Mouse (Mus musculus) brain, embryonic 14.5 days (tissue): ENCODE data around the gene Tesc.

Source experiments
- CTCF ChIP-seq: fragments of 200-500 bp; IDR thresholded peaks from 2 replicates; pipeline ENCODE4 v1.5.1; 2012; ENCODE audit warnings: inconsistent platforms, mild to moderate bottlenecking, moderate library complexity, borderline replicate concordance; ENCODE audit not compliant: insufficient read depth, insufficient read length; ENCODE audit errors: extremely low read depth
- POLR2A ChIP-seq: fragments of 200-500 bp; IDR thresholded peaks from 2 replicates; pipeline ENCODE4 v1.6.1; 2012; ENCODE audit warnings: mild to moderate bottlenecking, inconsistent platforms, borderline replicate concordance; ENCODE audit not compliant: poor library complexity, insufficient read depth, insufficient read length, severe bottlenecking; ENCODE audit errors: extremely low read depth

DNA sequence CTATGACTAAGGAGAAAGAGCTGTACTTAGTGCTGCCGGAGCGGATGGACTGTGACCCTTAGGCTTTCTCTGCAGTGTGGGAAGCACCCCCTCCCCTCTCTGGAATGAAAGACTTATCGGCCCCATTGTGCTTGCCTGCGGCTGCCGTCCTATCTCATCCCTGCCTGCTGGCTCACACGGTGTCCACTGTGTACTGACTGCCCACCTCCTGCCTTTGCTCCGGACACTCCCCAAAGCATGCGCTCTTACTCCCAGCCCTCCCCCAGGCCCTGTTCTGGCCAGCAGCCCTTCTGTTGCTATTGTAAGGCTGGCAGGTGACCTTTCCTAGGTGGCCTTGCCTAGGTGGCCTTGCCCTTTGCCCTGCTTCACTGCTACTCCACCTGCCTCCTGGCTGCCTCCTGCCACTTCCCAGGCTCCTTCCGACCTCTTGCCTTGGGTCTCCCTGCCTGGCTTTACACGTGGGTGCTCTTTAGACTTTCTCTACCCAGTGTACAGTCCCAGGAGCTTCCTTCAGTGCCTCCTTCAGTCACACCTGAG, 30.0 kb upstream of the Tesc start:
- TF ChIP-seq CTCF (no peak), POLR2A (no peak)
